Mouse (Mus musculus): Measurements from ENCODE around the gene Mroh2a. TPM values are rescaled to one million over a fixed set of nuclear protein-coding genes. Genes with fewer than 3 reads are reported as not detected.
"Not testable (repeated sequence)": the region's sequence is repeated elsewhere in the genome, so short reads cannot be mapped to it uniquely, and the experiment has no call there.

Mroh2a gene
- polyA plus RNA-seq, 1 experiment from 2014 or later: 0.90 TPM

DNA sequence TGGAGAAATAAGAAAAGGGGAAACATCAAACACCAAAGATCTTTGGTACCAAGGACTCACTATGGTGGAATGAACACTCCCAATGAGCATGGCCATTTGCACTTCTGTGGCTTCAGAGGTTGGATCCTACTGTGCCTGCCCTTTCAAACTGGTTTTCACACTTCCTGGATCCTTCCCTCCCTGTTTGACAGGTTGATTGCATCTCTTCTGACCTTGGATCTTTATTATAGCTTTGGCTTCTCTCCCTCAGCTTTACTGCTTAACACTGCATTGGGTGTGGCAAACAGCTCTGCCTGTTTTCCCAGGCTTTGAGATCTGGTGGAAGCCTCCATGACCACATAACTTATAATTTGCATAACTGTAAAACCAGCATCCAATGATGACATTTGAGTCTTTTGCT, 6.5 kb upstream of the Mroh2a start:
- H3K4me1 ChIP-seq: no peaks in the 10 kb centered on the region
- H3K9ac ChIP-seq: no peak overlapping the region
- H3K4me2 ChIP-seq: no peak overlapping the region
- peaks cover 17% of the 10 kb centered on the region for H3K9me3 ChIP-seq
- no peak overlapping the region for H3K4me3 ChIP-seq
- H3K36me3 ChIP-seq: no peaks in the 10 kb centered on the region
- ATAC-seq (ENCODE audit: borderline replicate concordance, extremely low read depth, low FRiP score, low TSS enrichment): no peak
- H3K27ac ChIP-seq: no peak overlapping the region
- H3K27me3 ChIP-seq: no peaks in the 10 kb centered on the region

DNA sequence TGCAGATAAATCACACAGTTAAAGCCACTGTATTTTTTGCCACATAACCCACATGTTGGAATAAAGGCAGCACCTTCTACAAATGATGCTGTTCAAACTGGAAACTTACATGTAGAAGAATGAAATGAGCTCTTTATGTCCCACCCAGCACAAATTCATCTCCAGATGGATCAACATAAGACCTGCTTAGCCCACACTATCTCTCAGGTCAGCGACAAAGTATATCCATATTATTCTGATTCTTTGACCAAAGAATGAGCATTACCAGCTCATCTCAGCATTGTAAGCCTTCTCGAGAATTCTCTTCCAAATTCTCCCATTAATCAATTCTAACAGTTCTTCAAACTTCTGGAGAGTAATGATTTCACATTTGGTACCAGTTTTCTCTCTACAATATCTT, 4.6 kb upstream of the Mroh2a start:
- no peaks in the 10 kb centered on the region for H3K4me1 ChIP-seq
- H3K9ac ChIP-seq: no peak overlapping the region
- H3K4me2 ChIP-seq: no peak overlapping the region
- H3K36me3 ChIP-seq: no peaks in the 10 kb centered on the region
- no peak for ATAC-seq (ENCODE audit: borderline replicate concordance, extremely low read depth, low FRiP score, low TSS enrichment)
- no peak overlapping the region for H3K4me3 ChIP-seq
- no peak overlapping the region for H3K27ac ChIP-seq
- no peaks in the 10 kb centered on the region for H3K27me3 ChIP-seq
- H3K9me3 ChIP-seq: peaks cover 20% of the 10 kb centered on the region; the same call in 1 of the 2 replicates
- WGBS: 43% methylated on average over 2 of the region's 2 CpGs

DNA sequence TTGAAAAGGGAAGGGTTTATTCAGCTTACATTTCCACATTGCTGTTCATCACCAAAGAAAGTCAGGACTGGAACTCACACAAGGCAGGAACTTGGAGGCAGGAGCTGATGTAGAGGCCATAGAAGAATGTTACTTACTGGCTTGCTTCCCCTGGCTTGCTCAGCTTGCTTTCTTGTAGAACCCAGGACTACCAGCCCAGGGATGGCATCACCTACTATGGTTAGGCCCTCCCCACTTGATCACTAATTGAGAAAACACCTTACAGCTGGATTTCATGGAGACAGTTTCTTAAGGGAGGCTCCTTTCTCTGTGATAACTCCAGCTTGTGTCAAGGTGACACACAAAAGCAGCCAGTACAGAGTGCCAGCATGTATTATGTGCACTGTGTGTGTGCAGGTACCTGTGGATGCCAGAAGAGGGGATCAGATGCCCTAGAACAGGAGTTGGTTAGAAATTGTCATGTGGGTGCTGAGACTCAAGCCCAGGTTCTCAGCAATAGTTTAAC, 3.7 kb upstream of the Mroh2a start:
- H3K9ac ChIP-seq; H3K36me3 ChIP-seq; H3K4me3 ChIP-seq; H3K27me3 ChIP-seq; ATAC-seq (ENCODE audit: borderline replicate concordance, extremely low read depth, low FRiP score, low TSS enrichment); H3K4me2 ChIP-seq; H3K27ac ChIP-seq; H3K4me1 ChIP-seq: not testable (repeated sequence)
- H3K9me3 ChIP-seq: peaks cover 21% of the 10 kb centered on the region; the same call in 1 of the 2 replicates

DNA sequence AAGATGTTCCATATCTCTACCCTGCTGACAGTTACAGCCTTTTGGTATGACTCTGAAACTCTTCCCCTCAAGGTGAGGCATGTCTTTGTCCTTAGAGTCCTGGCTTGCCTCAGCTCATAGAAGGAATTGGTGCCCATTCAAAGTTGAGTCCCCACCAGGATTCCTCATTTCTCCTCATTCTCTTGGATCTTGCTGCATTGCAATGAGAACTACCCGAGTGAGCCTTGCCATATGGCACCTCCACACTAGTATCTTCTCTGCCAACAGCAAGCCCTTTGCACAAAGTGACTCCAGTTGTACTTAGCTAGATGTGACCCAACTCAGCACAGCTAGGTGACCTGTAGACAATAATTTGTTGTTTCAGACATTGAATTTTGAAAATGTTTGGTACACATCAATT, 3.2 kb upstream of the Mroh2a start:
- Histone ChIP-seq H3K9me3 (peaks cover 21% of the 10 kb centered on the region; the same call in 1 of the 2 replicates), H3K36me3 (no peaks in the 10 kb centered on the region), H3K27ac (no peak overlapping the region), H3K4me3 (no peak overlapping the region), H3K4me1 (no peaks in the 10 kb centered on the region), H3K4me2 (no peak overlapping the region), H3K27me3 (no peaks in the 10 kb centered on the region), H3K9ac (no peak overlapping the region)
- no peak for ATAC-seq (ENCODE audit: borderline replicate concordance, extremely low read depth, low FRiP score, low TSS enrichment)
- 39% methylated on average over 1 of the region's 1 CpGs for WGBS

GRCm38 (mm10) chr1:88224029-88224776, 2.6 kb upstream of the Mroh2a start:
- Histone ChIP-seq H3K4me1 (no peaks in the 10 kb centered on the region), H3K9ac (no peak overlapping the region), H3K36me3 (no peaks in the 10 kb centered on the region), H3K4me2 (no peak overlapping the region), H3K9me3 (peaks cover 21% of the 10 kb centered on the region; the same call in 1 of the 2 replicates), H3K27ac (no peak overlapping the region), H3K27me3 (no peaks in the 10 kb centered on the region), H3K4me3 (no peak overlapping the region)
- 61% methylated on average over 2 of the region's 2 CpGs for WGBS
- ATAC-seq (ENCODE audit: borderline replicate concordance, extremely low read depth, low FRiP score, low TSS enrichment): no peak

DNA sequence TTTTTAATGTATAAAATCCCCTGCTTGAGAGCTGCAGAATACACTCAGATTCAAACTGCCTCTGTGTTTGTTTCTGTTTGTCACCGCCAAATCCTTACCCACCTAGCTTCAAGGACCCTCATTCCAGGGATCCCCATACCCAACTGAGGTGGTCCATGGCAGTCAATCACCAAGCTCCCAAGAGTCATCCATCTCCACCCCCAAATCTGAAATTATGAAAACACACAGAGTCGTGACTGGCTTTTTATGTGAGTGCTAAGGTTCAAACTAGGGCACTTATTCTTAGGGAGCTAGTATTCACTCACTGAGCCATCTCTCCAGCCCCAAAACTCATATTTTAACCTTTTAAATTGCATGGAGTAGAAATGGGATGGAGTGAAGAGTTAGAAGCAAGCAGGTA, 1.5 kb upstream of the Mroh2a start:
- 35% methylated on average over 2 of the region's 2 CpGs for WGBS
- H3K4me1 ChIP-seq: not testable (repeated sequence)

DNA sequence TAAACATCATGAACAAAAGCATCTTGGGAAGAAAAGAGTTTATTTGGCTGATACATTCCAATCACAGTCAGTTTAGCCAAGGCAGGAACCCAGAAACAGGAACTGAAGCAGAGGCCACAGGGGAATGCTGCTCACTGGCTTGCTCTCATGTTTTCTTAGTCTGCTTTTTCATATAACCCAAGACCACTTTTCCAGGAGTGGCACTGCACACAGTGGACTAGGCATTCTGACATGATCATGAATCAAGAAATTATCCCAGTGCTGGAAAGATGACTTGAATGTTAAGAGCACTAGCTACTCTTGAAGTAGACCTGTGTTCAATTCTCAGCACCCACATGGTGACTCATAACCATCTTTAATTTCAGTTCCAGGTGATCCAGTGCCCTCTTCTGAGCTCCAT, 1.0 kb upstream of the Mroh2a start:
- no peak overlapping the region for H3K9ac ChIP-seq
- no peak overlapping the region for H3K4me3 ChIP-seq
- no peaks in the 10 kb centered on the region for H3K4me1 ChIP-seq
- H3K9me3 ChIP-seq: peaks cover 29% of the 10 kb centered on the region; the same call in 1 of the 2 replicates
- no peaks in the 10 kb centered on the region for H3K36me3 ChIP-seq
- no peak overlapping the region for H3K4me2 ChIP-seq
- no peaks in the 10 kb centered on the region for H3K27me3 ChIP-seq
- no peak overlapping the region for H3K27ac ChIP-seq
- no peak for ATAC-seq (ENCODE audit: borderline replicate concordance, extremely low read depth, low FRiP score, low TSS enrichment)

More for the DNA sequence above, 1.5 kb upstream of the Mroh2a start:
- ATAC-seq (ENCODE audit: borderline replicate concordance, extremely low read depth, low FRiP score, low TSS enrichment); H3K4me2 ChIP-seq; H3K27ac ChIP-seq; H3K27me3 ChIP-seq; H3K36me3 ChIP-seq; H3K4me3 ChIP-seq; H3K9ac ChIP-seq: not testable (repeated sequence)
- H3K9me3 ChIP-seq: peaks cover 29% of the 10 kb centered on the region; the same call in 1 of the 2 replicates

GRCm38 (mm10) chr1:88227482-88227881, 696 bp downstream of the Mroh2a start:
- no peak overlapping the region for H3K9ac ChIP-seq
- 50% methylated on average over 2 of the region's 2 CpGs for WGBS
- H3K27ac ChIP-seq: no peak overlapping the region
- no peak overlapping the region for H3K4me2 ChIP-seq
- H3K27me3 ChIP-seq: no peaks in the 10 kb centered on the region
- no peak for ATAC-seq (ENCODE audit: borderline replicate concordance, extremely low read depth, low FRiP score, low TSS enrichment)
- no peaks in the 10 kb centered on the region for H3K4me1 ChIP-seq
- peaks cover 29% of the 10 kb centered on the region; the same call in 1 of the 2 replicates for H3K9me3 ChIP-seq
- no peak overlapping the region for H3K4me3 ChIP-seq
- no peaks in the 10 kb centered on the region for H3K36me3 ChIP-seq

- H3K4me1 ChIP-seq: no peaks in the 10 kb centered on the region
- no peak overlapping the region for H3K4me2 ChIP-seq
- no peak overlapping the region for H3K27ac ChIP-seq
- H3K36me3 ChIP-seq: no peaks in the 10 kb centered on the region
- no peak overlapping the region for H3K9ac ChIP-seq
- 69% methylated on average over 7 of the region's 7 CpGs for WGBS
- H3K27me3 ChIP-seq: no peaks in the 10 kb centered on the region
- peaks cover 33% of the 10 kb centered on the region; the same call in 1 of the 2 replicates for H3K9me3 ChIP-seq
- H3K4me3 ChIP-seq: no peak overlapping the region
- ATAC-seq (ENCODE audit: borderline replicate concordance, extremely low read depth, low FRiP score, low TSS enrichment): 0 out of 2 replicates have a peak, but pooled peaks have one; percentile 4
These were observed 1.3 kb downstream of the Mroh2a start for GRCm38 (mm10) chr1:88228121-88228520.

DNA sequence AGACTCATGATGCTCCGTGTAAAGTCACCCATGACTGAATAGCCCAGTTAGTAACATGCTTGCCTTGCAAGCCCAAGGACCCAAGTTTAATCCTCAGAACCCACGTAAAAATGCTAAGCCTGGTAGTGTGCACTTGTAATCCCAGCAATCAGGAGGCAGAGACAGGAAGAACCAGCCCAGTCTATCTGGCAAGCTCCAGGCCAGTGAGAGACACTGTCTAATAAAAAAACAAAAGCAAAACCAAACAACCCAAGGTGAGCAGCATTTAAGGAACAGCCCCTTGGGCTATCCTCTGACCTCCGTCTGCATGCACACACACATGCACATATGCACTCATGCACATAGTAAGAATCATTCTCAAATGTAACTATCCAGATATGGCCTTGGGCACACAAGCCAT, 2.8 kb downstream of the Mroh2a start:
- no peak overlapping the region for H3K4me2 ChIP-seq
- H3K27me3 ChIP-seq: no peaks in the 10 kb centered on the region
- no peaks in the 10 kb centered on the region for H3K36me3 ChIP-seq
- no peak overlapping the region for H3K4me3 ChIP-seq
- 74% methylated on average over 3 of the region's 3 CpGs for WGBS
- no peak for ATAC-seq (ENCODE audit: borderline replicate concordance, extremely low read depth, low FRiP score, low TSS enrichment)
- peaks cover 39% of the 10 kb centered on the region; the same call in 1 of the 2 replicates for H3K9me3 ChIP-seq
- H3K27ac ChIP-seq: no peak overlapping the region
- no peaks in the 10 kb centered on the region for H3K4me1 ChIP-seq
- no peak overlapping the region for H3K9ac ChIP-seq

DNA sequence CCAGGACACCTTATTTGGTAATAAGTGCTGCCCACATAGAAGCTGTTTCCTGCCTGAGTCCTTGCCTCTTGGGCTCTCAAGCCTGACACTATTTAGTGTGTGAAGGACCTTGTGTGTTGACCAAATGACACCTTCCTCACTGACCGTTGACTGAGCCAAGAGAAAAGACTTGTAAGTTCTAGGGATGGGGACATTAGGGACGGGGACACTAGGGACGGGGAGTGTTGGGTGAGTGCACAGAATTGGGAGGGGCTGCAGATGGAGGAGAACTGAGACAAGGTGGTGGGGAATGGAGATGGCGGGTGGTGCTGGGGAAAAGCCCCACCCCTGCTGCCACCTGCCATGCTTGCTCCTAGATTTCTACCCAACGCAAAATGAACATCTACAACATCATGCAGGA, 3.2 kb downstream of the Mroh2a start:
- no peak for ATAC-seq (ENCODE audit: borderline replicate concordance, extremely low read depth, low FRiP score, low TSS enrichment)
- H3K9ac ChIP-seq: no peak overlapping the region
- no peaks in the 10 kb centered on the region for H3K27me3 ChIP-seq
- WGBS: 77% methylated on average over 5 of the region's 5 CpGs
- H3K4me1 ChIP-seq: no peaks in the 10 kb centered on the region
- no peak overlapping the region for H3K4me3 ChIP-seq
- H3K36me3 ChIP-seq: no peaks in the 10 kb centered on the region
- no peak overlapping the region for H3K4me2 ChIP-seq
- H3K9me3 ChIP-seq: peaks cover 41% of the 10 kb centered on the region; the same call in 1 of the 2 replicates
- no peak overlapping the region for H3K27ac ChIP-seq

- Histone ChIP-seq H3K27me3 (no peaks in the 10 kb centered on the region), H3K36me3 (no peaks in the 10 kb centered on the region), H3K4me2 (no peak overlapping the region), H3K9ac (no peak overlapping the region), H3K9me3 (peaks cover 43% of the 10 kb centered on the region; the same call in 1 of the 2 replicates), H3K27ac (no peak overlapping the region), H3K4me3 (no peak overlapping the region), H3K4me1 (no peaks in the 10 kb centered on the region)
- no peak for ATAC-seq (ENCODE audit: borderline replicate concordance, extremely low read depth, low FRiP score, low TSS enrichment)
- WGBS: 68% methylated on average over 7 of the region's 7 CpGs
These were observed 3.6 kb downstream of the Mroh2a start for GRCm38 (mm10) chr1:88230421-88230820.
